Mouse (Mus musculus): ENCODE measurements around the gene Rsl24d1. TPM values are rescaled to one million over a fixed set of nuclear protein-coding genes. Genes with fewer than 3 reads are reported as not detected.

The Rsl24d1 gene
- total RNA-seq, 2 experiments from 2014 or later, result 34.5 to 36.7 TPM

Other genes with a start within 250 kb of the Rsl24d1 start
- 10 to 100 TPM; 14.6 to 14.9 TPM for gene Pygo1, start 187.8 kb upstream of the Rsl24d1 start, total RNA-seq (2021)
- 1 to 10 TPM in 1 of 2 experiments, under 1 TPM in 1; 1.00 to 1.0 TPM for gene Dyx1c1, start 154.6 kb upstream of the Rsl24d1 start, total RNA-seq (2021)
- not detected for gene Gm44503, start 154.6 kb upstream of the Rsl24d1 start, total RNA-seq (2021)
- gene Ccpg1os, start 128.0 kb upstream of the Rsl24d1 start, total RNA-seq (2021), result 10 to 100 TPM; 11.4 to 13.2 TPM
- gene Ccpg1, start 128.0 kb upstream of the Rsl24d1 start, total RNA-seq (2021), result 10 to 100 TPM; 87.4 to 93.7 TPM
- gene Pigb, start 73.0 kb upstream of the Rsl24d1 start, total RNA-seq (2021), result 1 to 10 TPM; 3.3 to 3.7 TPM
- gene Rab27a, start 68.6 kb upstream of the Rsl24d1 start, total RNA-seq (2021), result 1 to 10 TPM; 1.3 to 2.0 TPM
- not detected for gene Khdc3, start 11.6 kb upstream of the Rsl24d1 start, total RNA-seq (2021)
- not detected for gene Gm20509, start 11.0 kb upstream of the Rsl24d1 start, total RNA-seq (2021)